Comparison of ENCODE assay signal across 27 mouse cellular contexts in genomic region chr7:141788677-141789452, GRCm38 (mm10). TPM values are rescaled to one million over a fixed set of nuclear protein-coding genes. Genes with fewer than 3 reads are reported as not detected.
DNase-seq lines count a peak whose midpoint lies in the region; ATAC-seq and TF ChIP-seq lines count a peak whose summit lies in the region.
"Had no signal": no experiment of that assay in that cellular context is flagged by ENCODE, and none has a peak within 500 bp of the region (broad histone marks: within the 10 kb centered on the region; RNA-seq: fewer than 3 reads in every experiment).

Muc5ac (plus strand) TSS chr7:141788972.

- TF ChIP-seq EP300 in lung, postnatal 0 days (IDR thresholded peaks at IDR 0.05): no peak

- no peaks in the 10 kb centered on the region for H3K36me3 ChIP-seq in lung, embryonic 15.5 days
- no peaks in the 10 kb centered on the region for H3K36me3 ChIP-seq in lung, postnatal 0 days (ENCODE audit: insufficient read depth, low read length)
- no peaks in the 10 kb centered on the region for H3K36me3 ChIP-seq in stomach, embryonic 15.5 days
- H3K36me3 ChIP-seq in neural tube, embryonic 15.5 days: no peaks in the 10 kb centered on the region
- H3K36me3 ChIP-seq: embryonic facial prominence, embryonic 12.5 days; embryonic facial prominence, embryonic 15.5 days; heart, embryonic 12.5 days; heart, embryonic 15.5 days; hindbrain, embryonic 10.5 days; hindbrain, embryonic 13.5 days had no signal

- ATAC-seq in lung, embryonic 15.5 days (ENCODE audit: borderline replicate concordance, extremely low read depth, low FRiP score, low TSS enrichment): peak; percentile 29; the same call in 1 of the 2 replicates
- peak; percentile 61 for ATAC-seq in lung, postnatal 0 days
- 0 out of 2 replicates have a peak, but pooled peaks have one; percentile 58 for ATAC-seq in stomach, embryonic 15.5 days (ENCODE audit: insufficient read depth, low FRiP score, low read depth)
- ATAC-seq in neural tube, embryonic 15.5 days (ENCODE audit: low FRiP score): no peak
- ATAC-seq: activated CD4-positive, CD25-positive, alpha-beta regulatory T cell, adult 4 months; CD4-positive, CD25-positive, alpha-beta regulatory T cell, adult 4 months; forebrain, embryonic 14.5 days; forebrain, postnatal 0 days; hindbrain, embryonic 16.5 days had no signal

- H3K9me3 ChIP-seq in lung, embryonic 15.5 days: no peaks in the 10 kb centered on the region
- no peaks in the 10 kb centered on the region for H3K9me3 ChIP-seq in lung, postnatal 0 days (ENCODE audit: low read length)
- no peaks in the 10 kb centered on the region for H3K9me3 ChIP-seq in stomach, embryonic 15.5 days
- H3K9me3 ChIP-seq in neural tube, embryonic 15.5 days (replicated peaks): no peaks in the 10 kb centered on the region
- H3K9me3 ChIP-seq: embryonic facial prominence, embryonic 12.5 days; embryonic facial prominence, embryonic 15.5 days; heart, embryonic 12.5 days; heart, embryonic 15.5 days; hindbrain, embryonic 10.5 days; hindbrain, embryonic 13.5 days had no signal

- no peak for TF ChIP-seq CTCF in lung, postnatal 0 days (IDR thresholded peaks at IDR 0.05)

- no peak within 1 kb of the TSS for H3K9ac ChIP-seq in lung, embryonic 15.5 days
- no peak within 1 kb of the TSS for H3K9ac ChIP-seq in lung, postnatal 0 days (replicated peaks; ENCODE audit: low read depth)
- H3K9ac ChIP-seq in stomach, embryonic 15.5 days: no peak within 1 kb of the TSS
- H3K9ac ChIP-seq in neural tube, embryonic 15.5 days (replicated peaks): no peak within 1 kb of the TSS
- H3K9ac ChIP-seq: embryonic facial prominence, embryonic 12.5 days; embryonic facial prominence, embryonic 15.5 days; forebrain, postnatal 0 days; heart, embryonic 12.5 days; heart, embryonic 15.5 days; hindbrain, embryonic 13.5 days had no signal

- no peaks in the 10 kb centered on the region for H3K4me1 ChIP-seq in lung, embryonic 15.5 days
- H3K4me1 ChIP-seq in lung, postnatal 0 days (ENCODE audit: insufficient read depth, low read depth, low read length): no peaks in the 10 kb centered on the region
- H3K4me1 ChIP-seq in stomach, embryonic 15.5 days: no peaks in the 10 kb centered on the region
- H3K4me1 ChIP-seq in neural tube, embryonic 15.5 days: no peaks in the 10 kb centered on the region
- H3K4me1 ChIP-seq: embryonic facial prominence, embryonic 12.5 days; embryonic facial prominence, embryonic 15.5 days; heart, embryonic 12.5 days; heart, embryonic 15.5 days; hindbrain, embryonic 13.5 days had no signal

- 67% methylated on average over 6 of the region's 6 CpGs for WGBS in lung, embryonic 15.5 days
- 52% methylated on average over 6 of the region's 6 CpGs for WGBS in lung, postnatal 0 days
- WGBS in stomach, embryonic 15.5 days: 71% methylated on average over 6 of the region's 6 CpGs
- WGBS in neural tube, embryonic 15.5 days: 90% methylated on average over 6 of the region's 6 CpGs

- no peak within 1 kb of the TSS for H3K4me3 ChIP-seq in lung, embryonic 15.5 days
- H3K4me3 ChIP-seq in lung, postnatal 0 days (ENCODE audit: low read depth, low read length): no peak within 1 kb of the TSS
- no peak within 1 kb of the TSS for H3K4me3 ChIP-seq in stomach, embryonic 15.5 days (replicated peaks)
- H3K4me3 ChIP-seq in neural tube, embryonic 15.5 days (replicated peaks): no peak within 1 kb of the TSS
- H3K4me3 ChIP-seq: embryonic facial prominence, embryonic 12.5 days; embryonic facial prominence, embryonic 15.5 days; heart, embryonic 12.5 days; heart, embryonic 15.5 days; hindbrain, embryonic 10.5 days; hindbrain, embryonic 13.5 days had no signal

- no peak for DNase-seq in lung, postnatal 4 days
- DNase-seq in lung, postnatal 0 days (ENCODE audit: low spot score): peak; percentile 45
- DNase-seq in adipocyte (ENCODE audit: low spot score): no peak
- DNase-seq: adrenal gland, postnatal 10 days; adrenal gland, postnatal 36 days; cerebellum, adult 18-20 months; cerebellum, adult 9-10 months; cerebellum, postnatal 14 days; forebrain, postnatal 0 days; gastrocnemius, postnatal 25 days; heart, adult 18-20 months; heart, postnatal 10 days; heart, postnatal 36 days had no signal

- no peaks in the 10 kb centered on the region for H3K27me3 ChIP-seq in lung, embryonic 15.5 days
- no peaks in the 10 kb centered on the region for H3K27me3 ChIP-seq in lung, postnatal 0 days (replicated peaks; ENCODE audit: insufficient read depth, low read length)
- H3K27me3 ChIP-seq in stomach, embryonic 15.5 days (replicated peaks): no peaks in the 10 kb centered on the region
- H3K27me3 ChIP-seq in neural tube, embryonic 15.5 days (replicated peaks): no peaks in the 10 kb centered on the region
- H3K27me3 ChIP-seq: embryonic facial prominence, embryonic 12.5 days; embryonic facial prominence, embryonic 15.5 days; heart, embryonic 12.5 days; heart, embryonic 15.5 days; hindbrain, embryonic 13.5 days had no signal

- H3K4me2 ChIP-seq in lung, embryonic 15.5 days: no peak within 1 kb of the TSS
- no peak within 1 kb of the TSS for H3K4me2 ChIP-seq in lung, postnatal 0 days (replicated peaks; ENCODE audit: low read depth, low read length)
- no peak within 1 kb of the TSS for H3K4me2 ChIP-seq in stomach, embryonic 15.5 days
- H3K4me2 ChIP-seq in neural tube, embryonic 15.5 days: no peak within 1 kb of the TSS
- H3K4me2 ChIP-seq: embryonic facial prominence, embryonic 12.5 days; embryonic facial prominence, embryonic 15.5 days; heart, embryonic 12.5 days; heart, embryonic 15.5 days; hindbrain, embryonic 13.5 days had no signal

- no peak within 1 kb of the TSS for H3K27ac ChIP-seq in lung, embryonic 15.5 days
- no peak within 1 kb of the TSS for H3K27ac ChIP-seq in lung, postnatal 0 days (ENCODE audit: low read length)
- H3K27ac ChIP-seq in stomach, embryonic 15.5 days: no peak within 1 kb of the TSS
- no peak within 1 kb of the TSS for H3K27ac ChIP-seq in neural tube, embryonic 15.5 days (replicated peaks)
- H3K27ac ChIP-seq: embryonic facial prominence, embryonic 12.5 days; embryonic facial prominence, embryonic 15.5 days; heart, embryonic 15.5 days; hindbrain, embryonic 10.5 days; hindbrain, embryonic 13.5 days had no signal

RNA-seq across cellular contexts. Expression of gene Muc5ac, which starts in this region (rescaled TPM):
- polyA plus RNA-seq in lung, embryonic 15.5 days (2015; fragmentation: Nextera tagmentation; extraction: Ambion mirVana): 0.16 and 0.27 TPM in 2 replicates
- 0.30 and 0.52 TPM in 2 replicates for polyA plus RNA-seq in lung, postnatal 0 days (2015; fragmentation: Nextera tagmentation; extraction: Ambion mirVana)
- 0.87 and 2.2 TPM in 2 replicates for polyA plus RNA-seq in stomach, embryonic 15.5 days (2015; fragmentation: Nextera tagmentation; extraction: Ambion mirVana)
- 0.03 TPM in 1 of 2 replicates, not detected in the other for polyA plus RNA-seq in neural tube, embryonic 15.5 days (2015; fragmentation: Nextera tagmentation; extraction: Ambion mirVana)
- polyA plus RNA-seq: activated CD4-positive, CD25-positive, alpha-beta regulatory T cell, adult 4 months; embryonic facial prominence, embryonic 12.5 days; forebrain, embryonic 11.5 days; forebrain, embryonic 14.5 days; forebrain, postnatal 0 days; heart, embryonic 12.5 days; hindbrain, embryonic 10.5 days; hindbrain, embryonic 13.5 days; hindbrain, embryonic 16.5 days had no signal

Comparison
In these comparisons a context has a peak if more than half of its experiments do, and no peak if none do; other contexts are left out.
1. Peak in ATAC-seq in lung, embryonic 15.5 days; RNA of the gene not detected or under 1 TPM.
2. Peak in DNase-seq and ATAC-seq in lung, postnatal 0 days; RNA of the gene not detected or under 1 TPM.